Mouse (Mus musculus) kidney, postnatal 36 days (tissue): ENCODE results near the gene Bag3.
"Not testable (repeated sequence)": the region's sequence is repeated elsewhere in the genome, so short reads cannot be mapped to it uniquely, and the experiment has no call there.

ENCODE experiments used
- DNase-seq, 2 experiments: peaks; one replicate each; pipeline ENCODE4 v3.0.0; 2021 to 2022; ENCODE audit warnings: mixed read lengths in 2 of 2

Gene Bag3

DNA sequence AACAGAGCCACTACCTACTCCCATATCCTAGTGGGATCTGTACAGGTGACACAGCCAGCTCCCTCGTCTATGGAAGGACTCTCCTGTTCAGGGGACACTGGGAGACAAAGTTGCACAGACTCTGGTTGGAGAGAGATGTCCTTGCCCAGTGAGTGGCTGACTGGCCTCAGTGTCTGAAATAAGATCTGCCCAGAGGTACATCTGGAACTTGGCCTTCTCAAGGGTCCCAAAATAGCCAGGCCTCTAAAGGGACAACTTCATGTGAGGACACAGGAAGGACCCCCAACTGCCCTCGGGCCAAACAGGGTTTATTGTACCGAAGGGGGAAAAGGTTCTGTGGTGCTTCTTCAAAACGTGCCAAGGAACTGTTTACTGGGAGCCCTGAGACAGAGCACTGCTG lies 14.8 kb downstream of the Bag3 start:
- DNase-seq = no peak

DNA sequence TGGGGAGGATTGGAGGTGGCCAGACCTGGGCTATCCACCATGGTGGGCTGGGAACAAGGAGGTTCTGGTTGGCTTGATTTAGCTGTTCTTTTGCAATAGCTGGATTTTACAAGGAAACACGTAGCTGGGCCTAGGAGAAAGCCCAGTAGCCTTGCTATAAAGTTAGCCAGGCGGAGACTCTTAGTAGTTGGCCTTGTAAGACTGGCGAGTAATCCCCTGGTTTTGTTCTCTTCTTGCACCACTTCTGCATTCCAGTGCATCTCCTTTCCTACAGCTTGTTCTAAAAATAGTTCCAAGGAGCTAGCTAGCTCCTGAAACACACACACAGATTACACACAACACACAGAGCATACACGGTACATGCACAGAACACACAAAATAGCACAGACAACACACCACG lies 15.4 kb downstream of the Bag3 start:
- DNase-seq = no peak

DNA sequence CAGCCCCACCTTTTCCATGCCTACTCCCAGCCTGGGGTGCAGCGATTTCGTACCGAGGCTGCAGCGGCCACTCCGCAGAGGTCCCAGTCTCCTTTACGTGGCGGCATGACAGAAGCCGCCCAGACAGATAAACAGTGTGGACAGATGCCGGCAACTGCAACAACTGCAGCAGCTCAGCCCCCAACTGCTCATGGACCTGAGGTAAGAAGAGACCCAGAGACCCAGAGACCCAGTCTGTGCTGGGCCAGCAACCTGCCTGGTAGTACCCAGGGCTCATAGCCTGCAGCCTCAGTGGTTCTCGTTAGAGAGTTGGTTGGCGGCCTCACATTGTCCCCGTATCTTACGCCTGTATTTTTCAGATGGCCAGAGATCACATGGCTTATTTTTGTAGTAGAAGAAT lies 16.7 kb downstream of the Bag3 start:
- DNase-seq = no peak

DNA sequence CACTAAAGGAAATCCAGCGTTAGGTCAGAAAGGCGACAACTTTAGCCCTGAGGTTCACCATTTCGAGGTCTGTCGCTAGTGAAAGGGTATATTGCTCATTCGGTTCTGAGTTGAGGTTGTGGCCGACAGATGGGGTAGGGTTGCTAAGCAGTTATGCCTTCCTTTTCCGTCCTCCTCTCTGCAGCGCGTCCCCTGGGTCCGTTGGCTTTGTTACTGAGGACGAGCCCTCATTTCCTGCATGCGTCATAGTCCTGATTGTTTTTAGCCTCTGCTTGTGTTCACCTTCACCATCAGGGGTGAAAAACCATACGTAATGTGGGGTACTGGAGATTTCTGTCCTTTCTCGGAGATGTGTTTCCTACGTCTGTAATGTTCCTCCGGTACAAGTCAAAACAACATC lies 17.3 kb downstream of the Bag3 start:
- peak; percentile 34 to 53 for DNase-seq

DNA sequence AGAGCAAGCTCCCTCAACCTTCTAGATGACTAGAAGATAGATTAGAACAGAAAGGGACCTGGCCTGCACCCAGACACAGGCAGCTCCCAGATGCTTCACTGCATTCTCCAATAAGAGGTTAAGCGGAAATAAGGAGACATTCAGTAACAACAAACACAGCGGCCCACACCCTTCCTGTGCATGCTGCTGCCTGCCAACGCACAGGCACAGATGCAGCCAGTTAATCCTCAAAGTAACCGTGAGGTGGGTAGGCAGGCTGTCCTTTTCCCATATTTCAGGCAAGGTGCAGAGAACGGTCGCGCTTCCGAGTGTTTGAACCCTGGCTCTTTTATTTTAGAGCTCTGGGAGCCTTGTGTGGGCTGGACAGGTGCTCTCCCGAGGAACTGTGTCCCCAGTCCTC lies 17.8 kb downstream of the Bag3 start:
- peak; percentile 58 to 69 for DNase-seq

DNA sequence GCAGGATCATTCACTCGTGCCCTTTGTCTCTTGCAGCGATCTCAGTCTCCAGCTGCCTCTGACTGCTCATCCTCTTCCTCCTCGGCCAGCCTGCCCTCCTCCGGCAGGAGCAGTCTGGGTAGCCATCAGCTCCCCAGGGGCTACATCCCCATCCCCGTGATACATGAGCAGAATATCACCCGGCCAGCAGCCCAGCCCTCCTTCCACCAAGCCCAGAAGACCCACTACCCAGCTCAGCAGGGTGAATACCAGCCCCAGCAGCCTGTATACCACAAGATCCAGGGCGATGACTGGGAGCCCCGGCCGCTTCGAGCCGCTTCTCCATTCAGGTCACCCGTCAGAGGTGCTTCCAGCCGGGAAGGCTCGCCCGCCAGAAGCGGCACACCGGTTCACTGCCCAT lies 18.4 kb downstream of the Bag3 start:
- no peak for DNase-seq

DNA sequence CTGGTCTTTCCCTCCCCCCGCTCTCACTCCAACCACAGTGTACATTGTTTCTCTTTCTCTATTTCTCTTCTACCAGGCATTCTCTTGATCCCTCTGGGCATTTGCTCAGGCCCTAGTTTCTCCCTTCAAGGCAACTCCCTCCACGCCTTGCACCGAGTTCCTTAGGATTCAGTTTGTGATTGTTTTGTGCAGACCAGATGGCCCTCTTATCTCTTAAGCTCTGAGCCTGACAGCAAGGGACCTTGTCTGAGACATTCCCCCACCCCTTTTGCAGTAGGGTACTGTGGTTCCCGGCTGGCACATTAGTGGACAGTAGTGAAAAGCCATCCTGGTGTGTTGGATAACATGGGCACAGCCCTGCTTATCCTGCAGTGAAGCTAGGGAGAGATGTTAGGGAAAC lies 19.1 kb downstream of the Bag3 start:
- no peak for DNase-seq

DNA sequence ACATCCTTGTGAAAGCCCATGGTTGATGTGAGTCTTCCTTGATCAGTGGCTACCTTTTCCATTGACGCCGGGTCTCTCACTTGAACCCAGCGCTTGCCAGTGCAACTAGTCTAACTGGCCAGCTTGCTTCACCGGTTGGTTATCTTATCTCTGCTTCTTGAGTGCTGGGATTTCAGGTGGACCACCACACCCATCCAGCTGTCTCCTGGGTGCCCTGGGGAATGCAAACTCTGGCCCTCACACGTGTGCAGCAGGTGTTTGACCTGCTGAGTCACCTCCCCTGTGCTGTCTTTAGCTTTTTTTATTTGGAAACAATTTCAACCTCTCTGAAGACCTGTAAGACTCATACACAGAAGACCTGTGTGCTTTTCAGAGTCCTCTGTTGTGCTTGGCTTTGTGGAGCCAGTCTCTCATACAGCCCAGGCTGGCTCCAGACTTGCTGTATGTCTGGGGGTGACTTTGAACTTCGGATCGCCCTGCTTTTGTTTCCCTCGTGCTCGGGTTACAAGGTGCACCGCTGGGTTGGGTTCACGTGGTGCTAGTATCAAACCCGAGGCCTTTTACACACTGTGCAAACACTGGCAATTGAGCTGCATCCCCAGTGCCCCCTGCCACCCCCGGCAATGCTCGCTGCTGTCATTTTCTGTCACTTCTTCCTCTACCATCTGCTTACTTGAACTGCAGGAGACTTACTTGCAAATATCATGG lies 19.9 kb downstream of the Bag3 start:
- no peak for DNase-seq

DNA sequence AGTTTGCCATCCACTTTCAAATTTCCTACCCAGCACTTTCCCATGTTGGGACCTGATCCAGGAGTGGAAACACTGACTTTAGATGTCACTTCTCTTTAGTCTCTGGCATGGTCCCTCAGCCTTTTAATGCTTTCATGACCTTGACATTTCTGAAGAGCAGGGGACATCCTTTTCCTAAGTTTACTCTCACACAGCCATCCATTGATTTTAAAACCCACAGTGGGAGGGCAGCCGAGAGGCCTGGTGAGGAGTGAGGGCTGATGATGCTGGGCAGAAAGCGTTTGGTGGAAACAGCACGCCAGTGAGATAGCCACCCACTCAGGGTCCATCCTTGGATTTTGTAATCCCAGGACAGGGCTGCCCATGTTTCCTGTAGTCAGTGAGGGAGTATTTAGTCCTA lies 20.5 kb downstream of the Bag3 start:
- no peak for DNase-seq

DNA sequence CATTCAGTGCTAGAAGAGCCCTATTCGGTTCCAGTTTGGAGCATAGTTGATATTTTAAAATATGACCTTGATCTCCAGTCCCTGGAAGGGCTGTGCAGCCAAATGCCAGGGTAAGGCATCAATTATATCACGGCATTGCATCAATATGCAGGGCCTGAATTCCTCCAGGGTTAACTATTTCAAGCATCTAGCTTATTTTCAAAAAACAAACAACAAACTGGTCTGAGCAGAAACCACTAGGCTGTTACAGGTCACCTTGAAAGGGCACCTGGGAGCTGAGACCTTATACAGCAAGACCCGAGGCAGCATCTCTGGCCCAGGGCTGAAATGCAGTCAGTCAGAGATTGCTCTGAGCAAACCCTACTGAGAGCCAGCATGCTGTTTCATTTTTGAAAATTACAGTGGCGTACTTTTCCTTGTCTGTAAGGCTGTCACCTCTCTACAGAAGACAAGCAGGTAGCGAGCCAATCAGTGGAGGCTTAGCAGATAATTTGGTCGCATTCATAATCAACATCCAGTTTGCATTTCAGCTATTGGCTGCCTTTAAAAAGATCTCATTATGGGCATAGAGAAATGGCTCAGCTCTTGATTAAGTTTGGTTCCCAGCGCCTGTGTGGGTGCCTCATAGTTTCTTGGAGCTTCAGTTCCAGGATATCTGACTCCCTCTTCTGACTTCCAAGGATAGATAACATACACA lies 21.3 kb downstream of the Bag3 start:
- DNase-seq = no peak

DNA sequence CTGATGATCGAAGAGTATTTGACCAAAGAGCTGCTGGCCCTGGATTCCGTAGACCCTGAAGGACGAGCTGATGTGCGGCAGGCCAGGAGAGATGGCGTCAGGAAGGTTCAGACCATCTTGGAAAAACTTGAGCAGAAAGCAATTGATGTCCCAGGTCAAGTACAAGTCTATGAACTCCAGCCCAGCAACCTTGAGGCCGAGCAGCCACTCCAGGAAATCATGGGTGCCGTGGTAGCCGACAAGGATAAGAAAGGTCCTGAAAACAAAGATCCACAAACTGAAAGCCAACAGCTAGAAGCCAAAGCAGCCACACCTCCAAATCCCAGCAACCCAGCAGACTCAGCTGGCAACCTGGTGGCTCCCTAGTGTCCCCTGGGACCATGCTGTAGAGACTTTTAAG lies 22.6 kb downstream of the Bag3 start:
- DNase-seq = no peak

DNA sequence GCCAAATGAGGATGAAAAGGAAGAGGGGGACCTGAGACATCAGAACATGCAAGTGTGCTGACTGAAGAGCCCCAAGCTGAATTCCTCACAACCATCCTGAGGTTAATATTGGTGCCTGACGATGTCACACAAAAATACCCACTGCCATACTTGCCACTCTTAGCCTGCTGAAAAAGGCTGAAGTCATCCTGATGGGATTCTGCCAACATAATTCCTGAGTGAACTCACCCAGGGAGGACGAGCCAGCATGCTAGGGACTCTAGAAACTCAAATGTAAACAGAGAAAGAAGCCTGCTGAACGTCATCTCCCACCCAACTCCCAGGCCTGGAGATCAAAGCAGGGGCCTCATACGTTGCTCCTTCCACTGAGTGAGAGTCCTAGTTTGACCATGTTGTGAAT lies 25.7 kb downstream of the Bag3 start:
- DNase-seq = no peak

DNA sequence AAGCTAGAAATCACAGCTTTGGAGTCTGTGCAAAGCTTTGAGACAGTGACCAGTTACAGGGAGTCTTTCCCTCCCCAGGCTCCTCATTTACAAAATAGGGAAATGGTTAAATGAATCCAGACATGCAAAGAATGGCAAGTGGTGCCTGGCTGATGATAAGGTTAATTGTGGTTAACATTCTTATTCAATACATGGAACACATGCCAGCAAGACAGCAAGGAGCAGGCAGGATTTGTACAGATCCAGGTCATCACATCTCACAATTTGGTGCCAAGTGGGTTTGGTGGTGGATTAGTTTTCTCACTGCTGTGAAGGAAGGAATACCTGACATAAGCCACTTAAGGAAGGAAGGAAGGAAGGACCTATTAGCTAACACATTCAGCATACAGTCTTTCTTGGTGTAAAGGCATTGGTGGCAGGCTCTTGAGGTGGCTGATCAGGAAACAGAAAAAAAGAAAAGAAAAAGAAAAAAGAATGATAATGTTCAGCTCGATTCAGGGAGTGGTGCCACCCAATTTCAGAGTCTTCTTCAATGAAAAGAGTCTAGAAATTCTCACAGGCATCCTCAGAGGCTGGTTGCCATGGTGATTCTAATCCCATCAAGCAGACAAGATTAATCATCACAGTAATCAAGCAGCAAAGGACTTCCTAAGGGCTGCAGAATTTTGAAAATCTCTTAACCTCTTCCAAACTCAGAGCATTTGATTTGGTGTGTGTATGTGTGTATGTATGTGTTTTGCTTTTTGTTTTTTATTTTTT lies 27.1 kb downstream of the Bag3 start:
- no peak for DNase-seq

DNA sequence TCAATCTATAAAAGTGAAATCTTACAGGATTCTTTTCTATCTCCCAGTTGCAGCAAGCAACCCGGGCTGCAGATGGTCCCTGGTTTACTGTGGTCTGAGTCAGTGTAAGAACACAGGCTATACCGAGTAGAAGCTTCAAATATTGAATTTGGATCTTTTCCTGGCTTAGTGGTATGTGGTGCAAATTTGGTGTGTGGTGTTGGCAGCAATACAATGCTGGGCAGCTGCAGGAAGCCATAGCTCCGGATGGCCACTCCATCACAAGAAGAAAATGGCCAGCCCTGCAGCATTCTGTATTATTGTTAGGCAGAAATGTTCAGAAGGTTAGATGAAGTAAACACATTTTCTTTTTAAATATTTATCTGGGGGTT lies 27.7 kb downstream of the Bag3 start:
- no peak for DNase-seq

DNA sequence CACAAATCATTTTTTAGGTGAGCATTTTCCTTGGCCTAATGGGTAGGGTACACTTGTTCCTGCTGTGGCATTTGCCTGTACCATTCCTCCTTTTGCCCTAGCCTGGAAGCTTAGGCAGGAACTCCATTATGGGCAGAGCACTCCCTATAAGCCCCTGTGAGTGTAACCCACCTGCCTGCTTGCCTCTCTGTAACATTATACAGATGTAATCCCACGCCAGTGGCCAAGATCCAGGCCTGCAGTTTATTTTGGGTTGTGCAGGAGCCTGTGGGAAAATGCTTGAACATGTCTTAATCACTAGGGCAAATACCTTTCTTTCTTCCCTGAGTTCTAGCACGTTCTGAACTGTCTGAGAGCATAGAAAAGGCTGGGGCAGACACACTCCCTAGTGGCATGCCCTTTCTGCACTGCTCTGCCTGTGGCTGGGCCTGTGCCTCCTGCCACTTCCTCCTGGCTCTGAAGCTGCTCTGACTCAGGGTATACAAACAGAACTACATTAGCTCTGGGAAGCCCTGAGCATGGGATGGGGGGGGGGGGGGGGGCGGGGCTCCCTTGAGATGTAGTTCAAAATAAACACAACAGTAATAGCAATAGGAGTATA lies 29.8 kb downstream of the Bag3 start:
- DNase-seq = no peak

DNA sequence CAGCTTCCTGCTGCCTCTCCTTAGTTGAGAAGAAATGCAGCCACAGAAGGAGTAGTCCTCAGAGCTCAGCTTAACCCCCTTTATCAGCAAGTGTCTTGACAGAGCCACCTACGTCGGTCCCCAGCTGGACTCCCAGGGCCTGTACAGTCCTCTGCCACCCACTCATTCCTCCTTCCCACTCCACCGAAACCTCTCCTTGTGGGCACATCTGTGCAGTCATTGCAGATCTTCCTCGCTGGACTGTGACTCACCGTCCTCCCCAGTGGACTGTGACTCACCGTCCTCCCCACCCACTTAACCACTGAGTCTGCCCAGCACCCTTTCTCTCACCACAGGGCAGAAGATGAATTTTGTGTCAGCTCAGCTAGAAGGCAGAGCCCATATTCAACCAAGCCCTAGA lies 31.1 kb downstream of the Bag3 start:
- no peak for DNase-seq

DNA sequence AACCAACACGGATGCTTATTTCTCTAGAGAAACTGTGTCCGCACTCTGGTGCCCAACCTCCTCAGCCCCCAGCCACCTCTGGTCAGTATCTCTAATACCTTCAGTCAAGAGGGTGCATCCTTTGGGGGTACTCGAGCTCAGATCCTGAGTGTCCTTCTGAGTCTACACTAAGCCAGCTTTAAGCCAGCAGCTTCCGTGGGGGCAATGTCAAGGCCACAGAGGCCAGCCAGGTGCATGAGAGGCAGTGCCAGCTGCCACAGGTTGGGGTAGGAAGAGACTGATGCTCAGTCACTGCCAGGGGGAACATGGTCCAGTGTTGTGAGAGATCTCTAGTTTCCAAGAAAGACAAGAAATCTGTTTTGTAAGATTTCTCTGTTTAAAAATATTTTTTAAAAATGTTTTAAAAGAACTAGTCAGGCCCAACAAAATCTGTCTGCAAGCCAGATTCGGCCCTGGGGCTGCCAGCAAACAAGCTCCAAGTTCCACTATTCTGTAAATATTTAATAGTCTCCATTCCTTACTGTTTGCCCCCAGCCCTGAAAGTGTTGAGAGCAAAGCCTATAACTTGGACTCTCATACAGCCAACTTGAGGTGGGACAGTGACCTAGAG lies 31.8 kb downstream of the Bag3 start:
- DNase-seq = peak; percentile 55 to 60

DNA sequence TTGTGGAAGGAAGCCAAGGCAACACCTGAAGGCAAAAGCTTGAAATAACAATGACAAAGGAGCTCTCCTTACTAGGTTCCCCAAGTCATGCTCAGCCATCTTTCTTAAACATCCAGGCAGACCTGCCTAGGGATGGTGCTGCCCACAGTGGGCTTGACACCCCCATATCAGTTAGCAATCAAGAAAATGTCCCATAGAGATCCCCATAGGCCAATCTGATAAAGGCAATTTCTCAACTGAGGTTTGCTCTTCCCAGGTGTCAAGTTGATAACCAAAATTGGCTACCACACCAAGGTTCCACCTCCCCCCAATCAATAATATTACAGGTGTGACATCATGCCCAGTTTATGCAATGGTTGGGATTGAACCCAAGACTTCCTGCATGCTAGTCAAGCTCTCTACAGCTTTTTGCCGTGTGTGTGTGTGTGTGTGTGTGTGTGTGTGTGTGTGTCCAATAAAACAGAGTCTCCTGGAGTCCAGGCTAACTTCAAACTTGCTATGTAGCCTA lies 33.6 kb downstream of the Bag3 start:
- DNase-seq = no peak

DNA sequence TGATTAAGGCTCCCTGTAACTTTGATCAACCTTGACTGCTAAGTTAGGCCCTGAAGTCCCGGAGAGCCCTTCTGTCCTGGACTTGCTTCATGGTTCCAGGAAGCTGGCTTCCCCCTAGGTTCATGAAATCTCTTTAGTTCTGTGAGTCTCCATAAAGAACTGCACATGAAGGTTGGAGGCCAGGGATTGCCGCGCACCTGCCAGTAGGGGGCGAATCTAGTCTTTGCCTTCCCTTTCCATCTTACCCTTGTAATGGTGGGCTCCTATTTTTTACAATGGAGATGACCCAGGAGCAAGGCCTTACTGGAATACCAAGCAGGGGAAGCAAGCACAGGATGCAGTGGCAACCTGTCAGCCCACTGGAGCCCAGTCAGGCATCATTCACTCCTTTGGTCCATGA lies 40.0 kb downstream of the Bag3 start:
- DNase-seq = peak in 1 of 2 experiments; percentile 72

DNA sequence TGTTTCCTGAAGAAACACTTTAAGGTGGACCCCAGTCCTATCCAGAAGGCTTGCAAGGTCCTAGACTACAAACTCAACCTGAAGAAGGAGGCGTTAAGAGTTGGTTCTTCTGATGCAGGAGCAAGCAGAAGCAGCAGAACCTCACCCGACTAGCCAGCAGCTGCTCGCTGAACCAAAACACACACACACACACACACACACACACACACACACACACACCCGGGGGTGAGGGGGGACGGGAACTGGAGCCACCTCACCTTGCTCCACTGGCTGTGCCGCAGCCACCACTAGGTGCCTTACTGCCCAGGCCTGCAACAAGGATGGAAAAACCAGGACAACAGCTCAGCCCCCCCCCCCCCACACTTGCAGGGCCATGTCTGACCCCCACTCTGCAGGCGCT lies 42.9 kb downstream of the Bag3 start:
- peak in 1 of 2 experiments; percentile 30 for DNase-seq

DNA sequence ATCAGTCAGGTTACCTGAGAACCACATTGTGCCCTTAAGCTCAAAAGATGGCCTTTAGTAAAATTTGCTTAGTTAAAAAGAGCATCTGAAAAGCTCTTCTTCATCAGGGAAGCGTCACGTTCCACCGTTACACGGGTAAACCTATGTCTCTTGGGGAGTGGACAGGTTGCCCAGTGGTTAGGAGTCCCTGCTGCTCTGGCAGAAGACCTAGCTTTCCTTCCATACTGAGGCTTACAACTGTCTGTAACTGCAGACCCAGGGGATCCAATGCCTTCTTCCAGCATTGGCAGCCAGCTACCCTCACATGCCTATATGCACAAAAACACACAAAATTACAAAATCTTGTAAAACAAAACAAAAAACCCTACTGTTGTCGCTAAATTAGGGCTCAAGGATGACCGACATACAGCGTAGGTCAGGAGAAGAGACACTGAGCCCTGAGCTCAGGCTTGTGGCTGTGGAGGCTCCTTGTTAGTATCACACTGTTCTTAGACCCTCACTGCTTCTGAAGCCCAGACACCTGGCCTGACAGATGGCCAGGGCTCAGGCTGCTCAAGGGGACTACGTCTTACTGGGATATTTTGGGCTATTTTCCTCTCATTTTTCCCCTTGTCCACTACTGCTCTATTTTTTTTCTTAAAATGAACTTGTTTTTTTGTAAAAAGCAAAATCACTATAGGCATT lies 44.3 kb downstream of the Bag3 start:
- DNase-seq = no peak

DNA sequence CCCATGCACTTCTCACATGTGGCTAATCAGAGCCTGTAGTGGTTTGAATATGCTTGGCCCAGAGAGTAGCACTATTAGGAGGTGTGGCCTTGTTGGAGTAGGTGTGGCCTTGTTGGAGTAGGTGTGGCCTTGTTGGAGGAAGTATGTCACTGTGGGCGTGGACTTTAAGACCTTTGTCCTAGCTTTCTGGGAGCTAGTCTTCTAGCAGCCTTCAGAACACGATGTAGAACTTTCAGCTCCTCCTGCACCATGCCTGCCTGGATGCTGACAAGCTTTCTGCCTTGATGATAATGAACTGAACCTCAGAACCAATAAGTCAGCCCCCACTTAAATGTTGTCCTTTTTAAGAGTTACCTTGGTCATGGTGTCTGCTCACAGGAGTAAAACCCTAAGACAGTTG lies 46.0 kb downstream of the Bag3 start:
- not testable (repeated sequence) for DNase-seq
